ENCODE assay signal across 22 mouse cellular contexts in the genomic region with DNA sequence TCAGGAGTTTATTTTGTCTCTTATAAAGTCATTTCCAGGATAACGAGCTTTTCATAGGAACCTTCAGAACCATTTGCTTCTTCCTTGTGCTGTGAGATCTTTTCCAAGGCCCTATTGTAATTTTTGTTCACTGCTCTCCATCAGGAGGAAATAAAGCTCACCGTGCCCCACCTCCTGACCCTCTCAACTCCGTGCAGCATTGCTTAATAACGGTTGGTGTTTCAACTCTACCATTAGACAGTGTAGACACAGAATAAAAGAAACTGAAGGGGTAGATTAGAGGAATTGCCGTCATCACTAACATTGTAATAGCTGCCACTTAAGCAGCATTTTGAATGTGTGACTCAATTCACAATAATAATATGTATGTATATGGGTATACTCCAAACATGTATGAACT. TPM values are rescaled to one million over a fixed set of nuclear protein-coding genes. Genes with fewer than 3 reads are reported as not detected.
A peak's percentile ranks its signal among the peaks of the same experiment; 100 is the strongest.
DNase-seq lines count a peak whose midpoint lies in the region; ATAC-seq and TF ChIP-seq lines count a peak whose summit lies in the region.
"Had no signal": no experiment of that assay in that cellular context is flagged by ENCODE, and none has a peak within 500 bp of the region (broad histone marks: within the 10 kb centered on the region; RNA-seq: fewer than 3 reads in every experiment).

No protein-coding gene starts in this region.

- DNase-seq in lung, postnatal 0 days (ENCODE audit: low spot score), result peak; percentile 51
- no peak for DNase-seq in lung, postnatal 10 days
- peak; percentile 62 for DNase-seq in 416B (ENCODE audit: low read depth)
- no peak for DNase-seq in thymus, postnatal 25 days
- DNase-seq in MN1 (ENCODE audit: low spot score), result no peak
- DNase-seq: adrenal gland, postnatal 10 days; cerebellum, adult 18-20 months; cerebellum, adult 9-10 months; cerebellum, postnatal 14 days; gastrocnemius, postnatal 25 days; heart, adult 2 months; heart, postnatal 14 days; heart, postnatal 4 days had no signal

- H3K9ac ChIP-seq in lung, postnatal 0 days (replicated peaks; ENCODE audit: low read depth), result no peak overlapping the region
- H3K9ac ChIP-seq: embryonic facial prominence, embryonic 12.5 days; embryonic facial prominence, embryonic 15.5 days; heart, embryonic 13.5 days; hindbrain, embryonic 14.5 days had no signal

- no peak overlapping the region for H3K4me2 ChIP-seq in lung, postnatal 0 days (replicated peaks; ENCODE audit: low read depth, low read length)
- H3K4me2 ChIP-seq: embryonic facial prominence, embryonic 12.5 days; embryonic facial prominence, embryonic 15.5 days; heart, embryonic 13.5 days; hindbrain, embryonic 14.5 days had no signal

- H3K27me3 ChIP-seq in lung, postnatal 0 days (replicated peaks; ENCODE audit: insufficient read depth, low read length), result no peaks in the 10 kb centered on the region
- H3K27me3 ChIP-seq: embryonic facial prominence, embryonic 12.5 days; embryonic facial prominence, embryonic 15.5 days; heart, embryonic 13.5 days; Patski had no signal

- no peak overlapping the region for H3K27ac ChIP-seq in lung, postnatal 0 days (ENCODE audit: low read length)
- H3K27ac ChIP-seq: embryonic facial prominence, embryonic 12.5 days; embryonic facial prominence, embryonic 15.5 days; heart, adult 2 months; heart, embryonic 10.5 days; heart, embryonic 13.5 days; hindbrain, embryonic 14.5 days; hindbrain, postnatal 0 days had no signal

- no peak overlapping the region for H3K4me3 ChIP-seq in lung, postnatal 0 days (ENCODE audit: low read depth, low read length)
- H3K4me3 ChIP-seq: embryonic facial prominence, embryonic 12.5 days; embryonic facial prominence, embryonic 15.5 days; heart, adult 2 months; heart, embryonic 10.5 days; heart, embryonic 13.5 days had no signal

- TF ChIP-seq CTCF in lung, postnatal 0 days (IDR thresholded peaks at IDR 0.05), result no peak

- peaks cover 6% of the 10 kb centered on the region; the same call in 1 of the 2 replicates for H3K4me1 ChIP-seq in lung, postnatal 0 days (ENCODE audit: insufficient read depth, low read depth, low read length)
- H3K4me1 ChIP-seq: embryonic facial prominence, embryonic 15.5 days; heart, embryonic 10.5 days had no signal

- 27% methylated on average over 5 of the region's 5 CpGs for WGBS in lung, postnatal 0 days

- no peaks in the 10 kb centered on the region for H3K9me3 ChIP-seq in lung, postnatal 0 days (ENCODE audit: low read length)
- H3K9me3 ChIP-seq: embryonic facial prominence, embryonic 12.5 days; embryonic facial prominence, embryonic 15.5 days; heart, embryonic 10.5 days; heart, embryonic 13.5 days had no signal

- peak; percentile 45; the same call in 1 of the 2 replicates for TF ChIP-seq EP300 in lung, postnatal 0 days (IDR thresholded peaks at IDR 0.05)

- no peaks in the 10 kb centered on the region for H3K36me3 ChIP-seq in lung, postnatal 0 days (ENCODE audit: insufficient read depth, low read length)
- H3K36me3 ChIP-seq: embryonic facial prominence, embryonic 12.5 days; embryonic facial prominence, embryonic 15.5 days; heart, embryonic 10.5 days; heart, embryonic 13.5 days had no signal

- peak; percentile 36; the same call in 1 of the 2 replicates for ATAC-seq in lung, postnatal 0 days
- ATAC-seq in granulocyte monocyte progenitor cell, adult 5-6 weeks (replicated peaks; ENCODE audit: poor library complexity, severe bottlenecking), result peak; percentile 18
- ATAC-seq: forebrain, embryonic 14.5 days; hindbrain, postnatal 0 days; Patski had no signal

RNA-seq across cellular contexts. Expression of a gene that starts 14.2 kb away (rescaled TPM):
- 11.5 and 11.6 TPM in 2 replicates for polyA plus RNA-seq in lung, postnatal 0 days (2015; fragmentation: Nextera tagmentation; extraction: Ambion mirVana)
- 8.7 and 15.1 TPM in 2 replicates for total RNA-seq in granulocyte monocyte progenitor cell, adult 5-6 weeks (2014; fragmentation: Nextera tagmentation)
- 6.2 and 7.8 TPM in 2 replicates for total RNA-seq in granulocyte monocyte progenitor cell, adult 5-6 weeks (2017)

RNA-seq across cellular contexts. Expression of a gene that starts 52.4 kb away (rescaled TPM):
- polyA plus RNA-seq in lung, postnatal 0 days (2015; fragmentation: Nextera tagmentation; extraction: Ambion mirVana), result 9.9 and 11.2 TPM in 2 replicates
- total RNA-seq in granulocyte monocyte progenitor cell, adult 5-6 weeks (2014; fragmentation: Nextera tagmentation), result not detected in 2 replicates
- 0.17 TPM in 1 of 2 replicates, not detected in the other for total RNA-seq in granulocyte monocyte progenitor cell, adult 5-6 weeks (2017)

Comparison
In these comparisons a context has a peak if more than half of its experiments do, and no peak if none do; other contexts are left out.
1. DNase-seq: peak in lung, postnatal 0 days (single experiment) and 416B (single experiment); none in lung, postnatal 10 days (single experiment), thymus, postnatal 25 days (single experiment) and MN1 (single experiment).